Mouse (Mus musculus) adrenal gland, adult 18-20 months (tissue): Measurements from ENCODE around the gene Gpa33. TPM values are rescaled to one million over a fixed set of nuclear protein-coding genes. Genes with fewer than 3 reads are reported as not detected.

Experiments used
- DNase-seq, 2 experiments: peaks; one replicate each; pipeline ENCODE4 v3.0.0; 2021 to 2022; ENCODE audit warnings: low spot score in 2 of 2
- total RNA-seq, 2 experiments: library from RNA; stranded (reverse); gene quantifications; 1 replicate in 1 of 2; 2 replicates in 1 of 2; pipeline ENCODE4 v1.2.3; 2021

The Gpa33 gene
- total RNA-seq, 2 experiments from 2014 or later, result 0.17 TPM; not detected in 1

DNA sequence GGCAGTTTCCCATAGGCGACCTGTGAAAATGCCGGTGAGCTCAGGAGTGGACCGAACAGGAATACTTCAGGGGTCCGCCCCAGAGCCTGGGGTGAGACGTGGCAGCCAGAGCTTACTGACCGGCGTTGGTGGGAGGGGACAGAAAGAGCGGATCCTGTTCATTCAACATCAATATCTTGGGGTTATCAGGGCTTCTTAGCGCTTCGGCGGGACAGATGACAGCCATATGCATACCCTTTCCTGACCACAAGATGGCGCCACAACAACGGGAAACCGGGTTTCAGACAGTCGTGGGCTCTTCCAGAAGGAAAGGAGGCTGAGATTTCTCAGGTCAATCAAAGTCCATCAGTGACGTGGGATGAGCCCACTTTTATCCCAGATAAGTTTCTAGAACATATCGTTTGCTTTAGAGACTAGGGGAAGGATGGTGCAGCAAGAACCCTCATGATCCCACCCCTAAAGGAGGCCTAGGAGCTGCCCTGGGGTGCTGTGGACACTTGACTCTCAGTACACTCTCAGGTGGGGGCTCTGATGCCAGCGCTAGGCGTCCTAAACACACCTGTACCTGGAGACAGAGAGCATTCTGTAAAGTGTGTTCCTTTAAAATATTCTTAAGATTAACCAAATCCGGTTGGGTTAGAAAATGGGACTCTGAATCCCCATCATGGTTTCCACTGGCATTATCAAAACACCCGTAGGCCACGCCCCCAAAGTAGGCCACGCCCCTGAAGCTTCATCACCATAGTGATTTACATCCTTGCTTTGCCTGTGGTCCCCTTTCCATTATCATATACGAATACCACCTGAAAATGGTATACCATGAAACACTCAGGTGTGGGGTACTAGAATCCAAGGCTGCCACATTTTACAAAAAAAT lies 30.8 kb downstream of the Gpa33 start:
- peak; percentile 78 to 81 for DNase-seq

DNA sequence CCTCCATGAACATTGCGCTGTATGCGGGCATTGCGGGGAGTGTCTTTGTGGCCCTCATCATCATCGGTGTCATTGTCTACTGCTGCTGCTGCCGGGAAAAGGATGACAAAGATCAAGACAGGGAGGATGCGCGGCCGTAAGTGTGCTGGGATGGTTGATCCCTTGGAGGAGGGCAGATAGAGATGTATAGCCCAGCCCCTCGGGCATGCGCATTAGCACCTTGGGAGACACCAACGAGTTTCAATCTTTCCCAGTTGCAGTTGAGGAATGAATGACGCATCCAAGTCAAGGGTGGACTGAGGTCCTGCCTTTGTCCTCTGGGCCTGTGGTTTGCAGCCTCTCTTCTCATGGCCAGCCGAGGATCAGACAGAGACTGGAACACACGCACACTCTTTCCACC lies 34.5 kb downstream of the Gpa33 start:
- DNase-seq, result no peak

DNA sequence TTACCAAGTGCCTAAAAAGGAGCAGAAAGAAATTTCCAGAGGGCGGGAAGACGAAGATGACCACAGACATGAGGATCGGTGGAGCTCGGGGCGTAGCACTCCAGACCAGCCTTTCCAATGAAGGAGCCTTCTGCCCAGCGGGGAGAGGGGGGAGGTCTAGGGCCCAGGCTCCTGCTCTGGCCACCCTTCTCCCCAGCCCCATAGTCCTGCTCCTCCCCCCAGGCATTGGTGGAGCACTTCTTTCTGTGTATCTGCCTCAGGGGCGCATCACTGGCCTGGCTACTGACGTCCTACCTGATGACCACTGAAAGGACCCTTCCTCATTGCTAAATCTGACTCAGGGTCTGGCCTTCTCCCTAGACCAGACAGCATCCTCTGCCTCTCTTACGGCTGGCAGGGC lies 35.1 kb downstream of the Gpa33 start:
- DNase-seq, result no peak

DNA sequence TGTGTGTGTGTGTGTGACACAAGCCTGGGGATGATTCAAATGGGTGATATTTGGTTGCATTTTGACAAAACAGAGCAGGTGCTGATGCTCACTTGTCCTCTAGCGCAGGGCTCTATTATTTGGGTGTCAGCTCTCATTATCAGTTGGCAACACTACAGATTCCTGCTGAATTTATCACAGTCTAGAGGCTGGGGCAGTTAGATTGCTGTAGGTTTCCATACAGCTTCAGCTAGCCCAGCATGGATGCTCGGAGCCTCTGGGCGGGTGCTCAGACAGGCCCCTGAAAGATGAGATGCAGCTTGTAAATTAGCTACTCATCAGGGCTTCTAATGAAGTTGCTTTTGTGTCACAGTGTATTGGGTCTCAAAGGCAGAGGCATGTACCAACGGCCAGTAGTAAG lies 37.4 kb downstream of the Gpa33 start:
- DNase-seq, result no peak

DNA sequence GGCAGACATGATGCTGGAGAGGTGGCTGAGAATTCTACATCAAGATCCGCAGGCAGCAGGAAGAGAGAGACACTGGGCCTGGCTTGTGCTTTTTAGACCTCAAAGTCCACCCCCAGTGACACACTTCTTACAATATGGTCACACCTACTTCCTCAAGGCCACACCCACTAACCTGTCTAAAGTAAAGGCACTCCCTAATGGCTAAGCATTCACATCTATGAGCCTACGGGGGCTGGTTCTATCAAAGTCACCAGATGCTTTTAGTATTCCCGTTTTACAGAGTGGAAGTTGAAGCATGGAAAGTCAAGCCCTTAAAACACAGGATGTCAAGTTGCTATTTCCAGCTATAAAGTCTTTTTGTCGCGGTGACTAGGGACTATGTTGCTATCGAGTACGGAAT lies 38.0 kb downstream of the Gpa33 start:
- no peak for DNase-seq

DNA sequence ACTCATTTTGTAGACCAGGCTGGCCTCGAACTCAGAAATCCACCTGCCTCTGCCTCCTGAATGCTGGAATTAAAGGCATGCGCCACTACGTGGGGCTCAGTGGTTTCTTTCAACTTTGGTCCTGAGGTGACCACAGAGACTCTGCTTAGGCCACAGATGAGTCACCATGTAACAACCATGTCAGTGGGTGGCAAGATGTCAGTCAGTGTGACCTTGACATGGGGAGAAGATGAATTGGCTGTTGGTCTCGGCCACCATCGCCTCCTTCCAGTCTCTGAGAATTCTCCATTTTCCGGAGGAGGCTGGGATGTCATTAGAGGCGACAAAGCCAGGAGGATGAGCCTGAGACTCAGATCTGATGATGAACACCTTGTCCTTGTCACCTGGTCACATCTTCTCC lies 39.7 kb downstream of the Gpa33 start:
- DNase-seq, result no peak

DNA sequence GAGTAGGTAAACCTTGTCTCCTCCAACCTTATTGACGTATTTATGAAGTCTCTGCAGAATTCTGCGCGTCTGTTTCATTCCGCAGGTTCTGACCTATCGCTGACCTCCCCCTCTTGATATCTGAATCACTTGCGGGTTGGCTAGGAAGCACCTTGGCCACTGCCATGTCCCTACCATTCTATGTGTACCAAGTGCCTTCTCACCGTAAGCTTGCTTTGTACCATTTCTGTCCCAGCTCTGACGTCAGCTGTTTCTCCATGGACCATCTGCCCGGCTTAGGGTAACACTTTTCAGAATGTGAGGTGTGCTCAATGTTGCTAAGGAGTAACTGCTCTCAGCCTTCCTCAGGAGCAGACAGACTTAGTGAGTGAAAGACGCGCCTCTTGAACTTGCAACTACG lies 40.8 kb downstream of the Gpa33 start:
- DNase-seq, result no peak

DNA sequence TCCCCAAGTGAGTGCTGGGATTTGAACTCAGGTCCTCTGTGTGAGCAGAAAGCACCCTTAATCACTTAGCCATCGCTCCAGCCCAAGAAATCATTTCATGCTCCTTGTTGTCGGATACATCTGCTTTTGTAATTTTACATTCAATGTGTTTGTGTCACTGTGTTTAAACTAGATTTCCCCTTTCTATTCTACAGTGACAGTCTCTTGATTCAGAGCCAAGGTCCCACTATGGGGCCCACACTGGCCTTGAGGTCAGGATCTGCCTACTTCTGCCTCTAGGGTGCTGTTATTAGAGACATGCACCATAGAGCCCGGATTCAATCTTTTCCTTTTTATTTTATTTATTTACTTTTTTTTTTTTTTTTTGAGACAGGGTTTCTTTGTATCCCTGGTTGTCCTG lies 43.0 kb downstream of the Gpa33 start:
- no peak for DNase-seq

DNA sequence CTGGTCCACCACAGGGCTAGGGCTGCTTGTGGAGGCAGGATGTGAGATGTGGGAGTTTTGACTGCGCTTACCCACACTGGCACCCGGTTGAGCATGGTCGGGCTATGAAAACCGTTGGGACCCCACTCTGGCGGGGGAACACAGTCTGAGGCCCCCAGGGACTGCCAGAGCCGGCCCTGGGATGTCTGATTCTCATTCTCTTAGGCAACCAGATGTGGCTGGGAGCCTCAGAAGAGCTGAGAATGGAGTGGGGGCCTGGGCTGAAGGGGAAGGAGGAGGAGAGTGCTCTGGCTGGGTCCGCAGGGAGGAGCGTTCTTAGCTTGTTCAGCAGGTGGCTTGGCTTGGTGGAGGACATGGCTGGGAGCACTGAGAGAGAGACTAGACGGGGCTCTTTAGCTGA lies 43.6 kb downstream of the Gpa33 start:
- DNase-seq, result no peak

DNA sequence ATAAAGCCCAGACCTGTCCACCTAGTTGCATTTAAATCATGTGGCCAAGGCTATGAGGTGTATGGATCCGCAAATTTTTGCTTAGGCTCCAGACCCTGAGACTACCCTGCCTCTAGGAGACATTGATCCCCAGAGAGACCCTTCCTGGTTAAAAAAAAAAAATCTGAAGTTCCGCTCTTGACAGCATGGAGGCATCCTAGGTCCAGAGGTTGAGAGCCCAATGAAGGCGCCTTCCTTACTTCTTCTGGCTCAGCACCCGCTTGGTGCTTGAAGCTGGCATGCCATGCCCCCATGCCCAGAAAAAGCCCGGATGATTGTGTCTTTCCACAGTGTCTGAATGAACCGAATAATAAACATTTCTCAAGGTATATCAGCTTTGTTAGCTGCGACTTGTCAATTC lies 51.5 kb downstream of the Gpa33 start:
- DNase-seq, result no peak

DNA sequence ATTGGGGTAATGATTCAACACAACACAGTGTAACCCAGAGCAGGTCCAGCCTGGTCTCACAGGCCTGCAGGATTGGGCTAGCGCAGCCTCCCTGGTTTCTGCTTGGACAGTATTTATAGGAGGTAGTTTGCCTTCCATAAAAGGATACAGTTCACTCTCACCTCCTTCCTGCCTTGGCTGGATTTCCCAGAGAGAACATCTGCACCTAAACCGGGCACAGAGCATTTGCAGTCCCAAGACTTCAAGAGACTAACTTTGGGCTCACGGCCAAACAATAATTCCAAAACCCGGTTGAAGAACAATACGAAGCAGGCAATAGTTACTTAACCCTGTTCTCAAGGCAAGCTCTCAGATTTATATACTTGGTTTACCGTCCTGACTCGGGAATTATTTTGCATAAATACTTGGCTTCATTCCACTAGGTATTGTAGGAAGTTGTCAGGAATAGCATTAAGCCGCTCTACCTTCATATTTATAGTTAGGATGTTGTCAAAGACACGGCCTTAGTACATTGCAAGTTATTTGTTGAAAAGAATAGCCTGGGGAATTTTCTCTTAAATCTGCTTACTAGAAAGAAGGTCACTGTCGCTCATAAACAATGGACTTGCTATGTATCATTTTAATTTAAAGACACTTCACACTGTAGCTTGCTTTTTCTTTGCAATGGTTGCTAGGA lies 53.1 kb downstream of the Gpa33 start:
- DNase-seq, result no peak

DNA sequence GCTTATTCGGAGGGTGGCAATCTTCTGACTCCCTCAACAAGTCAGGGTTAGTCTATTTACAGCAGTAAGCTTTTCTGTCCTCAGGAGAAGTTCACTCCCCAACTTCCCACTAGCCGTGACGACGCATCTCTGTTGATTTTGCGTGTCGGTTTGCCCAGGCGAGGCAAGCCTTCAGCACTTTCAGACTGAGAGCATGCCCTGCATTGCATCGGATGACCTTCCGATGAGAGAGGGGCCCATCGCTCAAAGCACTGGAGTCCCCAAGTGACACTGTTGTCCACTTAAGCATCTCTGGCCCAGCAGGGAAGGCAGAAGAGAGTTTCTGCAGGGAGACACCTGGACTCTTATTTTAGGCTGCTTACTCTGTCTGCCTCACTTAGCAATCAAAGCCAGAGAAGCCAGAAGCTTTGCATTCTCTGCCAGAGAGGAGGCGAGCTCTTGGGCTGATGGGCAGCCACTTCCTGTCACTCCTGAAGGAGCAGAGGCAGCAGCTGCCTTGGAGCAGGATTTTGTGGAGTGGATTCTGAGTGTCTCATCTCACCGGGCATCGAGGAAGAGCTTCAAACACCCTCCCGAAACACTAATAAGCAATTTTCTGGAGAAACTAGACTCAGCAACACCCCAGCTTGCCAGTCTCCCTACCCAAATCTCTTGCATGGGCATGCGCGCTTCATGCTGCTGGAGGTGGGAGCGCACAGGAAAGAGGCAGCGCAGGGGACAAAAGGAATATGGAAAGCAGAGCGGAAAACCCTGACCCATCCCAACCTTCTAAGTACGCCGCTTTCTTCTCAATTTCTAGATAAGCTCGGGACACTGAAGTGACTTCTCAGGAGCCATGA lies 54.6 kb downstream of the Gpa33 start:
- DNase-seq, result no peak

DNA sequence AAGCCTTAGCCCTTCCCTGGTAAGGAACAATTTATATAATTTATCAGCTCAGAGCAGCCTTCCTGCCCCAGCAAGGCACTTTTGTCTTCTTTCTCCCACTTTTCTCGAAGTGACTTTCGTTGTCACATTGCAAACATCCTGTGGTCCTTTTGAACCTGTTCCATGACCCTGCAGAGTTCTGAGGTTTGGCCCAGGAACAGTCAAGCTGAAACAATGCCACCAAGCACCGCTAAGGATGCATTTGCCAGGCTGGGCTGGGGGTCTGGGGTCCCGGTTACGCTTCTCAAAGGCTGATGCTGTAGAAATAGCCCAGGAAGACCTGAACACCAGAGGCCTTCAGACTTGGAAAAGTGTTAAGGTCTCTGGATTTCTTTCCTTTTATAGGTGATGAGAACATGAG lies 55.3 kb downstream of the Gpa33 start:
- no peak for DNase-seq

DNA sequence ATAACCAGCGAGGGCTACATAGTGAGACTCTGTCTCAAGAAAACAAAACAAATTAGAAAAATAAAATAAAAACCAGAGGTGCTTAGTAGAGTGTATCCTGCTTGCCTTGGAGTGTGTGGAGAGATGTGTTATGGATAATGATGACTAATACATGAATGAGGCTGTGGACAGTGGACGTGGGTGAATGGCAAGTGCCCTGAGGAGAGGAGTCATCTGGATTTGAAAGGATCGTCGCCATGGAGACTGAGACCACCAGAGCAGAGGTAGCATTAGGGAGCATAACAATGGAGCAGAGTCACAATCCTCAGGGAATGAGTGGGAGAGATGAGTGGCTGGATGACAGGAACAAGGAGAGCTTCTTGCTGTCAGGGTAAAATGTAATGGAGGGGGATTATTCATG lies 59.8 kb downstream of the Gpa33 start:
- DNase-seq, result no peak

DNA sequence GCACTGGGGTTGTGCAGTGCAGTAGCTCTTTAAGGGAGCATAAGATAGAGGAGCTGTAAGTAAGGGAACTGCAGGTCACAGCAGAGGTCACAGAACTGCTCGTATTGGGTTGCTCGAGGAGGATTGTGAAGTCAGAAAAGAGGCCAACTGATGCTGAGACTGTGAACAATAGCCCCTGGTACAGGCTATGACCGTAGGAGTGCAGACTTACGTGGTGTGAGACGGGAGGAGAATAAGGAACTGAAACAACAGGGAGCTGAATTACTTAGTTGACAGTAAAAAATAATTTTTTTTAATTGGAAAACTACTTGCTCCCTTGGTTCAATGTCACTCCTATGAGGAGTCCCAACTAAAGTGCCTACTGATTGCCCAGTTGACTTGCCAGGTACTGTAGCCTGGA lies 74.1 kb downstream of the Gpa33 start:
- no peak for DNase-seq

DNA sequence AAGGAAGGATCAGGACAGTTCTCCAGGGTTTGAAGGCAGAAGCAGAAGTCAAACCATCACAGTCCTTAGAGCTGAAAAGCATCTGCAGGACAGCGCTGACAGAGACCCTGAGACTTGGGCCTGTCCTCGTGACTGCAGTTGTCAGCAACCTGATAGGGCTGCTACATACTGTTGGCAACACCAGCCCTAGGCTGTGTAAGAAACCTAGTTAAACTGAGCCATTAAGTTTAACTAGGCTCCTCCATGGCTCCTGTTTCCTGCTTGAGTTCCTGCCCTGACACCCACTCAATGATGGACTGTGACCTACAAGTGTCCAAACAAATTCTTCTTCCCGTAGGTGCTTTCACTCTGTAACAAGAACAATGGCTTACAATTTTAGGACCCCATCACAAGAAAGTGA lies 75.1 kb downstream of the Gpa33 start:
- no peak for DNase-seq

DNA sequence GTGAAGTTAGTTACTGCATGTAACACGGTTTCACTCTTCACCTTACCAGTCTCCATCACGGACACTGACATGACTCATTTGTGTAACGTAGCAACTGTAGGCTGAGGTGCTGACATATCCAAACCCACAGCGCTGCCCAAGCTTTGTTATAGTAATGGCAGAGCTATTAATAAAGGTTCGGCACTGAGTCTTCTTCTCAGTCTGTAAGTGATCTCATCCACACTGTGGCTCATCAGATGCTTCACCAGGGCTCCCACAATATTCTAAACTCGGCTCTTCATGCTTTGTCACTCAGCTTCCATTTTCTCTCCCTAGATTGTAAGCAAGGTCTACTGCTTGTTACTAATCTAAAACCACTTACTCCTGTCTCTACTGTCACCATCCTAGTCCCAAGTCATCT lies 79.3 kb downstream of the Gpa33 start:
- no peak for DNase-seq

DNA sequence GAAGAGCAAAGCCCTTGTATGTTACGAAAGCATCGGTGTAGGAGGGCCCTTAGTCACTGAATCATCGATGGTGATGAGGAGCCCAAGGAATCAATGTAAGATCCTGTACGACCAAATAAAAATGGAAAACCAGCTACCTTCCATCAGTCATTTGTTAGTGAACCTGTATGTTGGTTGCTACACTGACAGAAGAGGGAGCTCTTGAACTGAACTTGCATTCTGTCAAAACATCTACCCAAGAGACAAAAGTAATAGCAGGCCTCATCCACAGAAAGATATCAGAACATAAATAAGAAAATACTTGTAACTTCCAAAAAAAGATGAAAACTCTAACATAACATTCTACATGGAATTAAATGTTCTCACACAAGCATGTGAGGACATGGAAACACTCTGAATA lies 84.1 kb downstream of the Gpa33 start:
- no peak for DNase-seq
